Mouse (Mus musculus) right cerebral cortex, postnatal 10 days (tissue): ENCODE measurements around the gene Defa25.
"Not testable (repeated sequence)": the region's sequence is repeated elsewhere in the genome, so short reads cannot be mapped to it uniquely, and the experiment has no call there.

Source experiments
- DNase-seq, 2 experiments: peaks; one replicate each; pipeline ENCODE4 v3.0.0; 2021; ENCODE audit warnings: low spot score in 2 of 2

Defa25 gene

GRCm38 (mm10) chr8:21084142-21084541 is at the start of gene Defa25:
TSS of gene Defa25 (plus strand) at chr8:21084442.
- not testable (repeated sequence) for DNase-seq

GRCm38 (mm10) chr8:21054747-21055146 is 29.5 kb upstream of the Defa25 start, which contains the start of gene Defa23:
TSS of gene Defa23 (plus strand) at chr8:21055047.
- not testable (repeated sequence) for DNase-seq

- not testable (repeated sequence) for DNase-seq
These were observed 19.5 kb upstream of the Defa25 start, which contains the start of gene Defa35 for GRCm38 (mm10) chr8:21064738-21065137. TSS of gene Defa35 (plus strand) at chr8:21065038.

- DNase-seq = no peak
These were observed 8.9 kb downstream of the Defa25 start for GRCm38 (mm10) chr8:21093106-21093505.

GRCm38 (mm10) chr8:21095950-21096349 is 11.7 kb downstream of the Defa25 start, which contains the start of gene Gm14851:
TSS of gene Gm14851 (minus strand) at chr8:21096050.
- not testable (repeated sequence) for DNase-seq

GRCm38 (mm10) chr8:21134342-21134741 is 50.1 kb downstream of the Defa25 start, which contains the start of gene Defa30:
TSS of gene Defa30 (plus strand) at chr8:21134642.
- DNase-seq = not testable (repeated sequence)
